Mouse (Mus musculus) spleen, adult 12 weeks (tissue): ENCODE results near the gene Celf5.

Experiments
- DNase-seq: peaks from one replicate; pipeline ENCODE4 v3.0.0; 2022; ENCODE audit warnings: low spot score

The Celf5 gene

DNA sequence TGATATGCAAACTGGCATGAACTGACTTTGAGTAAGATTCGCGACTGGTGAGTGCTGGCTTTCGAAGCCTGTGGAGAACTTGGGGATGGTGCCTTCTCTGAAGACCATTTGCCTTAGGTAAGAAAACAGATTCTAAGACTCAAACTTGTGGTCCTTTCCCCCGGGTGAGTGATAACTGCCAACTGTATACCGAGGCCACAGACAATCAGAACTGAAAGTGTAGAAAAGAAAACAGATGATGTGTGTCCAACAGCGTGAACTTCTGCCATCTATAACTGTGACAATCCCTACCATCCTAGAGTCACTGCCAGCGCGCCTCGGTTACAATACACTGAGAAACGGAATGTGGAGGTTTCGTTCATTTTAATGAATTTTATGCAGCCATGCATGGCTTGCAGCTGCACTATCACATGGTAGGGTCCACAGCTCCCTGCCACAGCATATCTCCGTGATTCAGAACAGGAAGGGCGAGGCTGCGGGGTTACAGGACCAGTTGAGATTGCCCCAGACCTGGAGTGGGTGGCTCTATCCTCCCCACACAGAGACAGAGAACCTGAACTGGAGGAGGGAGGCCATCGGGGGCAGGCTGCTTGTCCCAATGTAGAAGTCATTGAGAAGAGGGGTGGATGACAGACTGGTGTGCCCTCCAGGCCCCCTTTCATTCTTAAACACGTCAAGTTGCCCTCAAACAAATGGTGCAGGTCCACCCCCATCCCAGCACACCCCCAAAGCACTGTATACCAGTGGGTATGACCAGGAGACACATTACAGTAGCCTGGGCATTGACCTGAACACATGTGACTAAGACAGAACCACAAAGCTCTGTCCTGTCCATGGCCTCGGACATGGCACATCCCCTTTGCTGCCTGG lies 15.1 kb upstream of the Celf5 start:
- DNase-seq = no peak

DNA sequence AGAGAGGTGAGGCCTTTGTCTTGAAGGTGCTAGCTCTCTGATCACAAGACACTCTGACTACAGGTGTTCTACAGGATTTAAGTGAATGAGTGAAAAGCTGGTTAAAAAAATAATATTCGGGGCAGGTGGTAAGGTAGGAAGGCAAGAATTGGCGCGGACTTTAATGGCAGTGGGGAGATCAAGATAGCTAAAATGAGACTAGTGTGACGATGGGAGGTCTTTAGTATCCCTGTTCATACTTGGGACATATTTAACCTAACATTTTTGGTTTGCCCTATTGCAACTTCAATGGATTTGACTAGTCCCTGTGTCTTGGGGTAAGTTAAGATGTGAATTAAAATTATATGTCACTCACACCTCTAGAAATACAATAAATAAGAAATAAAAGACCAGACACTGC lies 14.5 kb upstream of the Celf5 start:
- DNase-seq = no peak

DNA sequence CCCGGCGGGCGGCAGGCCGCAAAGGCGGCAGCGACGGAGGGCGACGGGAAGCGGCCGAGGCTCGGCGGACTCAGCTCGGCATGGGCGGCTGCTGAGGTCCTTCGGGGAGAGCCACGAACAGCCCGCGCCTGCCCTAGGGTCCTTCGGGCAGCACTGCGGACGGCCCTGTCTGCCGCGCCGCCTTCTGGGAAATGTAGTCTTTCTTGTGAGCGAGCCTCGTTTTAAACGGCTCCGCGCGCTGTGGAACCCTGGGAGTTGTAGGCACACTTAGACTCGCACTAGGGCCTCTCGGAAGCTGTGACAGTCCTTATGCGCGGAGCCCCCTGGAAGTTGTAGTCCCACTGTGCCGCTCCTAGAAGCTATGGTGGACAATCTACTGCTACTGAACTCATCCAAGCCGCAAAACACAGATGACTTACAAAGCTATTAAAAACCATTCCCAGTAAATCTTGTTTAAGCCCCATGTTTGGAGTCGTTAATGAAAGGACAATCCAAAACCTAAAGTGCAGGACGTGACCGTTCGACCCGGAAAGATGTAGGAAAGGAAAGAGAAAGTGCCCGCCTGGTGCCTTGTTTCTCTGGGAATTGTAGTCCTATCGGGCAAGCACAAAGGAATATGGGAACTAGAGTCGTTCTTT lies 13.9 kb upstream of the Celf5 start, which contains the start of gene Ncln:
Gene Ncln (minus strand): TSS at position 129 of the 638 bp plus-strand sequence.
- peak; percentile 99 for DNase-seq

DNA sequence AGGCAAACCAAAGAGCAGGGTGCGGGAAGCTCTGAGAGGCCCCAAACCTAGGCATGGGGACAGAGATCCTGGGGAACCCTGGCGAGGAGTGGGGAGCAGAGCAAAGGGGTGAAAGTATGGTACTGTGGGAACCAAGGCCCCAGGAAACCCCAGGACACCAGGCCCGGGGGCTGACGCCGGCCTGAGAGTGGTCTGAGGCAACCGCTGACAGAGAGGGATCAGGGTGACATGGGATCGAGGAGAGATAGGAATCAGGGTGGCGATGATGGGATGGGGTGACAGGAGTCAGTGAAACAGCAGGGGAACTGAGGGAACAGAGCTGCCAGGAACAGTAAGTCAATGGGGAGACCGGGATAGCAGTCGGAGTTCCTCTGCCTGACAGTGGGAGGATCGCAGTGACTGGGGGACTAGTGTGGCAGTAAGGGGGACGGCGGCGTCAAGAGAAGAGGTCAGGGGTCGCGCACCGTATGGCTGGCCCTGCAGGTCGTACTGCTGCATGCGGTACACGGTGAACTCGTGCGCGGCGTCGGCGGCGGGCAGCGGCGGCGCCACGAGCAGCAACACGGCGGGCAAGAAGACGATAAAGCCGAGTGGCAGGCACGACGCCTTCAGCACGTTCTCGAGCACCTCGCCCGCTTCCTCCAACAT lies 13.2 kb upstream of the Celf5 start:
- no peak for DNase-seq

DNA sequence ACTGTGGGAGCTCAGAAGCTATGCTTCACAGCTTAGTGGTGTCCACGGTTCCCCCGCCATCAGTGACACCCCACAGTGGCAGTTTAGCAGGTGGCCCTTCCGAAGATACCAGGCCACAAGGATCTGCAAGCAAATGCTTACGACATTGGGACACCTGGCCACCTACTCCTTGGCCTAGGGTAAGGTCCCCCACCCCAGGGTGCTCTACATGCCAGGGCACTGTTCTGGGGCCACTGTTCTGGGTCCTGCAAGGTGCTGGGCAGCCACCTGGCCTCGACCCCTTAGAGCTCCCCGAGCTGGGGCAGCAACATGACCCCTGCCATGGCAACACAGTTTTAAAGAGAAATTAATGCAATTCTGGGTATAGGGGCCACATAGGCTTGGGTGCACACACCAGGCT lies 12.6 kb upstream of the Celf5 start:
- no peak for DNase-seq

DNA sequence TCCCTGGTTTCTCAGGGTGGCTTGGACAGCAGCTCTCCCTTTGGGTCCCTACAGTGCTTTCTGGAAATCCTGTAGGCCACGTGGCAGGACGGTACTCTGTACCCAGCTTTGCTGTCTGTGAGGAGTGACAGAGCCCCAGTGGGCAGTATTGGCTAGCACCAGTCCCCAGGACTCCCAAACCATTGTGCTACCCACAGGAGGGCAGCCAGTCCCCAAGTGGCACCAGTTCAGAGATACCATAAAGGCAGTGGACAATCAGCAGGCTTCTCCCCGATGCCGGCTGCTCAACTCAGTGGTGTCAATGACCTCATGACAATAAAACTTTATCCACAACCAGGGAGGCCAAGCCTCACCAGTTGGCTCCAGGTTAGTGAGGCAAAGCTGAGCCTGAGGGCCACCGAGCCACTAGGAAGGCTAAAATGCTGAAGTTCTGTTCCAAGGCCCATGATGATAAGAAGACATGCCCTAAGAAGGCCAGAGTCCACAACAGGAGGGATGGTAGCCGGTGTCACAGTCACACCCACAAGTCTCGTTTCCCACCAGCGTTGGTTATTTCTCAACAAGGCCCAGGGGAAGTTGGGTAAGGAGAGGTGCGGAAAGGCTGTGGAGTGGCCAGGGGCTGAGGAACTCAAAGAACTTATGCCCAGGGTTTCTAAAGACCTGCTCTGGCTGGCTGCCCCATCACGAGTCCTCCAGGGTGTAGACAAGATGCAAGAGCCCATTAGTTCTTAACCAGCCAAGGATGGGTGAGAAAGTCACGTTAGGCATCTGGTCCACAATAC lies 11.9 kb upstream of the Celf5 start:
- DNase-seq = no peak

DNA sequence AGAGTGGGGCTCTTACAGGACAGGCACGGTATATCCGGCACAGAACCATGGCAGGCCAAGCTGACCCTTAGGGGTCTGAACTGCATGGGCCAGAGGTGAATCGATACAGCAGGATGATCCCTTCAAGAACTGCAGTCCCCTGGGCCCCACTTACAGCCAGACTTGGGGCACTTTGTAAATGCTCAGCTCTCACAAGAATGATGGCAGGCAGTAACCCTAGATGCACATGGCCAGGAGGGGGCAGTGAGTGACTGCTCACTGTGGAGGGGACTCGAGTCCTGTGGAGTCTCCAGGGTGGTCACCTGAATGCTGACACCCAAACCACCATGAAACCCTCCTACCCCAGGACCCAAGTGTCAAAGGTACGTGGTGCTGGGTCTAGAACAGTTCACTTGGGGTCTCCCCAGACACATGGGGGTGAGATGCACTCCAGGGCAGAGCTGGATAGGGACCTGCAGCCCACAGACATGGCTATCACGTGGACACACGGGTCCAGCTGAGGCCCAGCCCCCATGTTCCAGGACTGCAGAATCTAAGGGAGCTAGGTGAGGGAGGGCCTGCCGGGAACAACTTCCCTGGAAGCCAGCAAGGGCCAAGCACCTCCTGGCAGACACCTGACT lies 11.2 kb upstream of the Celf5 start:
- DNase-seq = no peak

DNA sequence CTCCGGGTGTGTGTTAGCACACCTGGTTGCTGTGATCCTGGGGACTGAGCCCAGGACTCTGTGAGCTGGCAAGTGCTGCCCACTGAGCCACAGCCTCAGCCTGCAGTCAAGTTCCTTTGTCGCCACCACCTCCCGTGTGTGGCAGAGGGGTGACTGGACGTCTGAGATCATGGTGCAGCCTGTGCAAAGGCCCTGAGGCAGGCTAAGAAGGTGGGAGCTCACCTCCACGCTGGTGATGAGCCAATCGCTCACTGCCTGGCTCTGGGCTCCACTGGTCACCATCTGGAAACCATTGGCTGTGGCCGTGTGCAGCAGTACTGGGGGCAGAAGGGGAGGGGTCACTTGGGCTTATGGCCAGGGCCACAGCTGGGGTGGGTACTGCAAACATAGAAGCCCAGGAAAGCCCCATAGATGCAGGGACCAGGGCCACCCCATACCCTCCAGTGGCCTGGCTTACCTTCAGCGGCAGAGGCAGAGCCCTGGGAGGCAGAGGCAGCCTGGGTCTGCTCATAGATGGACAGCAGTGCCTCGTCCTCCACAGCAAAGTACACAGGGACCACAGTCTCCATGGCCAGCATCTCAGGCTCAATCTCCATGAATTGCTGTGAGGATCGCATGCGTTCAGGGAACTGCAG lies 10.2 kb upstream of the Celf5 start:
- DNase-seq = no peak

DNA sequence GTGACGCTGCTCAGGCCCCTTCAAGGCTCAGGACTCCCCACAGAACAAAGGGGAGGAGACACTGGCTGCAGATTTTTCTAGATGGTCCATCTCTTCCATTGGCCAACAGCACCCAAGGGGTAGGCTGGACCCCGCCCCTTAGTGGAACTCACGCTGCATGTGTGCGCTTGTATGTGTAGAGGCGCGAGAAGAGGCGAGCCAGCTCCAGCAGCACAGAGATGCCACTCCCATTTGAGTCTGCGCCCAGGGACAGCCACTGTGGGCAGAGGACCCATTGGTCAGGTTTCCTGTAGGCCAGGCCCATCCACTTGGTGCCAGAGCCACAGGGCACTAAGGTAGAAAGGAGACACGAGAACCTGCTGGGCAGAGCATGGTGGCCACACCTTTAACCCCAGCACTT lies 8.5 kb upstream of the Celf5 start:
- DNase-seq = no peak

DNA sequence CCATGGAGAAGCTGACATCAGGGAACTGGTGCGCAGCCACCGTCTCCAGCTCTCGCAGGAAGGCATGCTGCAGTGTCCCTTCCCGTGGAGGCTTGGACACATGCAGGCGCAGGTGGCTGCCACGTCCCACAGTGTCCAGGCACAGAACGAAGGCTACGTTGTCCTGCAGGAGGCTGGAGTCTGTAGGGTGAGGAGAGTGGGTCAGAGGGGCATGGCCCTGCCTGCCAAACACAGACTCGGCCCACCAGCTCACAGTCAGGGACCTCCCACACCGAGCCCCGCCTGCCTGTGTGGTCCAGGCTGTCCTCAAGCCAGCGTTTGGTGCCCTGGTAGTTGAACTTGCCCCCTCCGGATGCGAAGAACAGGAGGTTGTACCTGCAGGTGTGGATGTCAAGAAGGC lies 7.4 kb upstream of the Celf5 start:
- no peak for DNase-seq

DNA sequence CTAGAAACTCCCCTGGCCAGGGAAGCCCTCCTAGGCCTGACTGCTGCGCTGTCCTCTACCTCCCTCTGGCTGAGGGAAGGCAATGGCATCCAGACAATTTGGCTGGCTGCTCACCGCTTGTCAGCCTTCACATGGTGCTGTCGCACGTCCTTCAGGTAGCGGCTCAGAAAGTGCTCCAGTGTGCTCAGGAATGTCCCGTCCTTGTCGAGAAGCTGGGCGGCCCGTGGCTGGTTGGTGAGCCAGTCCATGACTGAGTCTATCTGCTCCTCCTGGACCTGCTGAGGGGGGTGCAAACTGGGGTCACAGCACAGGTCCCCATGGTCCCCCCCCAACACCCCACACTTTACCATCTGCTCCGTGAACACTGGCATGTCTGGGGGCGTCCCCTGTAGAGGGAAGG lies 5.6 kb upstream of the Celf5 start:
- no peak for DNase-seq

DNA sequence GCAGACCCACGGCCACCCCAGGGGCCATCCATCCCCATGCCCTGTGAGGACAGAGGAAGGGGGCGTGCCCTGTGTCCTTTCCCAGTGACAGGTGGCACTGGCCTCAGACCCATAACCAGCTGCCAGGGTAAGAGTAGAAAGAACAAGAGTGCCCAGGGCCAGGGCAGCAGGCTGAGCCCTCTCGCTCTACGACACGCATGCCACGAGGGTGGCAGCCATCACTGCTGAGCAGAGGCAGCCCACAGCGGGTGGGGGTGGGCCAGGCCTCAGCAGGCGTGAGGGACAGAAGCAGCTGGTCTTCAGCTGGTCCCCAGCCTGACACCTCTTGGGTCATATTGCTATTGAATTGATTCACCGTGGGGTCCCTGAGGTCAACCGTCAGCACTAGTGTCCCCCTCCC lies 4.0 kb upstream of the Celf5 start:
- DNase-seq = no peak

DNA sequence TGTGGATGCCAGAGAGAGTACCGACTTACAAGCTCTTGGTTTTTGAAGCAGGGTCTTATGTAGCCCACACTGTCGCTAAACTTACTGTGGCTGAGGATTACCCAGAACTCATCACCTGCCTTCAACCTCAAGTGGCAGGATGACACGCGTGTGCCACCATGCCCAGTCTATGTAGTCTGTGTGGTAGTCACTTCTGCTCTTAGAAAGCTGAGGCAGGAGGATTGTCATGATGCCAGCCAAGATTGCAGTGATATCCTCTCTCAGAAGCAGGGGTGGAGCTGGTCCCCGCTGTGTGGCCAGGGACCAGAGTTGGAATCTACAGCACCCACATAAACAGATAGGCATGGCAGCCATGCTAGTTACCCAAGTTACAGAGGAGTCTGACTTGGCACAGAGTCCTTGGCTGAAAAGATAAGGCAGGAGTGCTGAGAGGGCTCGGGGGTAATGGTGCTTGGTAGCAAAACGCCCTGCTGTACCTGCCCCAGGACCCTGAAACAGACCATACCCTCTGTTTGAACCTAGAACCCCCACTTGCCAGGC lies 3.0 kb upstream of the Celf5 start:
- no peak for DNase-seq

DNA sequence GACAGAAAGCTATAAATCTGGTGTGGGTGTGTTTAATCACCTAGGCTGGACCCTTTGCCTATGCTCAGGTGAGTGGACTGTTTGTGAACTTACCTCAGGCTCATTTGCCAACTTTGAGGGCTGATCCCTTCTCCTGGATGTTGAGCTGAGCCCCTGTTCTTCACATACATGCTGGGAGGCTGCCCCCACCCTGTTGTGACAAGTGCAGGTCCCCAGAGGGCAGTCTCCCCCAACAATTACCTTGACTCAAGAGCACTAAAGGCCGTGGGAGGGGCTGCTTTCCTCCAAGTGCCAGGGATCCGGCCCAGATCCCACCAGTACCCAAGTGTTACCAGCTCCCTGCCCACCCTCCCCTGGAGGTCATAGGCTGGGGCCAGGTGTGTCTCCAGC lies 2.5 kb upstream of the Celf5 start:
- DNase-seq = no peak

DNA sequence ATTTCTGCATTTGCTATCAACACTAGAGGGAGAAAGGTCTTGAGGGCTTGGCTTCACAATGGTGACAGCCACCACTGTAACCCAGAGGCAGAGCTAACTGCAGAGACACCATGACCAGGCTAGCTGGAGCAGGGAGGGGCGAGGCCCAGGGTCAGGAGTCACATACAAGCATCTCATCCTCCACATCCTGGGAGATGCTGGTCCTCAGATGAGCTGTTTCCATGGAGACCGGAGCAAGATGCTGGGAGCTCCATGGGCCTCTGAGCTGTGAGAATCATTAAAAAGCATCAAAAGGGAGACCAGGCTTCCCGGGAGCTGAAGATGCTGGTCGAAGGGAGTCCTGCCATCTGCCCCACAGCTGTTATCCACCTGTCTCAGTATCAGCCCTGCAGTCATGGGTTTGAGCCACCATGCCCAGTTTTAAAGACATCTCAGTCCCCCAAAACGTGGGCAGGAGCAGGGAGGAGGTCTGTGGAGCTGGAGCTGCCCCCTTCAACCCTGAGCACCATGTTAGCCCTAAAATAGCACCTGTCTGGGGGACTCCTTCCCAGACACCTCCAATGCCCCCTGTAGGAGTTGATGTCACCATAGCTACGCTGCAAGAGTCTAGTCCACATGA lies 2.0 kb upstream of the Celf5 start:
- DNase-seq = no peak

DNA sequence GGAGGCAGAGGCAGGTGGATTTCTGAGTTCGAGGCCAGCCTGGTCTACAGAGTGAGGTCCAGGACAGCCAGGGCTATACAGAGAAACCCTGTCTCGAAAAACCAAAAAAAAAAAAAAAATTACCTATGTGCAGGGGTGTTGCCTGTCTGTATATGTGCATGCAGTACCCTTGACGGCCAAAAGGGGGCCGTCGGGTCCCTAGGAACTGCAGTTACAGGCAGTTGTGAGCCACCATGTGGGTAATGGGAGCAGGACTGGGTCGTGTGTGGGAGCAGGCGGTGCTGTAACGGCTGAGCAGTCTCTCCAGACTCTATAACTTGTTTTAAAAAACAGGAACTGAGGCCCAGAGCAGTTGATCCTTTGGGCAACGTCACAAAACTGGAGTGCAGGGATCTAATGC lies 1.5 kb upstream of the Celf5 start:
- DNase-seq = no peak

DNA sequence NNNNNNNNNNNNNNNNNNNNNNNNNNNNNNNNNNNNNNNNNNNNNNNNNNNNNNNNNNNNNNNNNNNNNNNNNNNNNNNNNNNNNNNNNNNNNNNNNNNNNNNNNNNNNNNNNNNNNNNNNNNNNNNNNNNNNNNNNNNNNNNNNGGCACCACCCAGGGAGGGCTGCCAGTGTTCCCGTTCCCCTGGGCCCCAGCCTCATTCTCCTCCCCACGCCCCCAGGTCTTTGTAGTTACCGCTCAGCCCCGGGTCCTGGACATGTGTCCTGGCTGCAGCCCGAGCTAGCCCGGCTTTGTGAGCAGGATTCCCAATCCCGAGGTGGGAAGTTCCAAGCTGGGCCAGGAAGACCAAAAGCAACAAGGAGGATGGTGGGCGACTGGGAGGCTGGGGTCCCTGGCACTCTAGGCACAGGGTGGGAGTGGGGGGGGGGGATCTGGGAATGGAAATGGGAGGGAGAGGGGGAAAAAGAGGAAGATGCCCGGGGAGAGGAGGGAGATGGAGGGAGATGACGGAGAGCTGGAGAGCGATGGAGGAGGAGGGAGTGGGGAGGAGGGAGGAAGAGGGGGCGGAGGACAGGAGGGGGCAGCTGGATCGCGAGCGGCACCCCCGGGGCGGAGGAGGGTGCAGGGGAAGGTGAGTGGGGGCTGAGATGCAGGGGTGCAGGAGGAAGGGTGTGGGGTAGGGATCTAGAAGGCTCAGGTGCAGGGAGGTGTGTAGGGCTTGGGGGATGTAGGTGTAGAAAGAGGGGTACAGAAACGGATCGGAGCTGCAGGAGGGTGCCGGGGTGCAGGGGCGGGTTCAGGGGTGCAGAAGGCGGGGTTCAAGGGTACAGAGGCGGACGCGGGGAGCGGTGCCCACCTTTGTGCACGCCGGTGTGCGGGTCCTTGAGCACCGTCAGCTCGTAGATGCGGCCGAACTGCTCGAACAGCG lies 640 bp downstream of the Celf5 start:
- no peak for DNase-seq

DNA sequence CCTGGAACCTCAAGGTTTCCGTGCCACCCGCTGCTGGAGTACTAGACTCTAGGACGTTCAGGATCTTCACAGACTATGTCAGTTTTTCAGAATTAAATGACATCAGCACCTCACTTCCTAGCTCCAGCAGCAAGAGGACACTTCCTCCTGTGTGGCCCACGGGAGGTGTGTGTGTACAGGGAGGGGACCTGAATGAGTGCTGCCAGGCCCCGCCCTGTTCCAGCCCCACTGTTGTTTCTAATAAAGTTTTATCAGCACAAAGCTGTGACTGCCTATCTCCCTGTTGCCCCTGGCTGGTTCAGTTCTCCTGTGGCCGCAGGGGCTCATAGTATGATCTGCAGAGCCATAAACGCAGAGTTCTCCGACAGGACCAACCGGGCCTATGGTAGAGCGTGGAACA lies 8.0 kb downstream of the Celf5 start:
- DNase-seq = no peak

DNA sequence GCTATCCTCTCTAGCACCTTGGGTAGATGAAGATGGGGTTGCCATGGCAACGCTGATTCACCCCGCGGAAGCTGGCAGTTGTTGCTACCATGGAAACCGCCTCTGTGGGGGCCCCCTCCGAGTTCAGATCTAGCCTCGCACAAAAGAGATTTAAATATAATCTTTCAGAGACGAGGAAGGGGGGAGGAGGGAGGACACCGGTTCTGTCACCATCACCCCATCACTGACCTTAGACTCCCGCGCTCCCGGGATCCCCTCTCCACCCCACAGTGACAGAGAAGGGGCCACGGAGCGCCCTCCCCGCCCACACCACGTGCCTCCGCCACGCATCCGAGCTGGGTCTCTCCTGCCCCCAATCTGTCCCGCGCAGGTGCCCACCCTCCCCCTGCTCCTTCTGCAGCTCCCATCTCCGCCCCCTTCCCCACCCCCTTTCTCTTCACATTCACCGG lies 9.5 kb downstream of the Celf5 start:
- DNase-seq = no peak
